Mouse (Mus musculus) CD4-positive, CD25-positive, alpha-beta regulatory T cell, adult 9 weeks (primary cell): ENCODE data around the gene Pdzd9. TPM values are rescaled to one million over a fixed set of nuclear protein-coding genes. Genes with fewer than 3 reads are reported as not detected.

ENCODE experiments used
- polyA plus RNA-seq: library from polyadenylated mRNA; unstranded; fragments of 100-300 nt; shearing (Covaris generic); gene quantifications from one replicate; pipeline ENCODE4 v1.2.1, GENCODE M21; 2017

Pdzd9 gene
- 0.52 TPM for polyA plus RNA-seq

GRCm38 (mm10) chr7:120670153-120670875 lies at the start of gene Pdzd9:
TSS of gene Pdzd9 (minus strand) at chr7:120670343.

GRCm38 (mm10) chr7:120677001-120677643 lies 7.0 kb upstream of the Pdzd9 start, which contains the start of gene Mosmo:
TSS of gene Mosmo (plus strand) at chr7:120677618.

GRCm38 (mm10) chr7:120634711-120635361 lies 35.3 kb downstream of the Pdzd9 start, which contains the start of gene Uqcrc2:
TSS of gene Uqcrc2 (plus strand) at chr7:120635176.

Other genes with a start within 250 kb of the Pdzd9 start
- 188 TPM for gene Uqcrc2, start 35.2 kb downstream of the Pdzd9 start, polyA plus RNA-seq
- 3.3 TPM for gene Mosmo, start 7.3 kb upstream of the Pdzd9 start, polyA plus RNA-seq
- 0.12 TPM for gene Vwa3a, start 69.0 kb upstream of the Pdzd9 start, polyA plus RNA-seq
- gene Gm5737, start 142.0 kb upstream of the Pdzd9 start, polyA plus RNA-seq, result not detected
- gene Eef2k, start 172.5 kb upstream of the Pdzd9 start, polyA plus RNA-seq, result 7.7 TPM
- gene Polr3e, start 247.4 kb upstream of the Pdzd9 start, polyA plus RNA-seq, result 29.9 TPM